Mouse (Mus musculus) Muller cell, postnatal 12 days (primary cell): Measurements from ENCODE around the gene Socs5.
A peak's percentile ranks its signal among the peaks of the same experiment; 100 is the strongest.

ENCODE experiments used
- DNase-seq: peaks from one replicate; pipeline ENCODE4 v3.0.0-alpha.2; 2015; ENCODE audit errors: inconsistent ontology term

Gene Socs5

GRCm38 (mm10) chr17:87169076-87169475 lies 61.6 kb downstream of the Socs5 start:
- DNase-seq, result no peak

GRCm38 (mm10) chr17:87170364-87170763 lies 62.9 kb downstream of the Socs5 start:
- peak; percentile 94 for DNase-seq

GRCm38 (mm10) chr17:87172031-87172430 lies 64.6 kb downstream of the Socs5 start:
- DNase-seq, result peak; percentile 55

- DNase-seq, result peak; percentile 62
Observed at GRCm38 (mm10) chr17:87173966-87174365, 66.5 kb downstream of the Socs5 start.

- DNase-seq, result peak; percentile 81
Observed at GRCm38 (mm10) chr17:87174651-87175331, 67.3 kb downstream of the Socs5 start.

- DNase-seq, result peak; percentile 33
Observed at GRCm38 (mm10) chr17:87176066-87177012, 68.9 kb downstream of the Socs5 start.

- DNase-seq, result no peak
Observed at GRCm38 (mm10) chr17:87178596-87179590, 71.4 kb downstream of the Socs5 start.

GRCm38 (mm10) chr17:87179939-87180550 lies 72.6 kb downstream of the Socs5 start:
- no peak for DNase-seq

GRCm38 (mm10) chr17:87181683-87182346 lies 74.3 kb downstream of the Socs5 start:
- DNase-seq, result no peak

GRCm38 (mm10) chr17:87185461-87186066 lies 78.1 kb downstream of the Socs5 start:
- DNase-seq, result no peak

- no peak for DNase-seq
Observed at GRCm38 (mm10) chr17:87187005-87187404, 79.5 kb downstream of the Socs5 start.
